Mouse (Mus musculus) heart, adult 9 months (tissue): Measurements from ENCODE around the gene Rb1.

ENCODE experiments used
- DNase-seq, 2 experiments: peaks; one replicate each; pipeline ENCODE4 v3.0.0; 2022; ENCODE audit warnings: low spot score in 2 of 2

The Rb1 gene

DNA sequence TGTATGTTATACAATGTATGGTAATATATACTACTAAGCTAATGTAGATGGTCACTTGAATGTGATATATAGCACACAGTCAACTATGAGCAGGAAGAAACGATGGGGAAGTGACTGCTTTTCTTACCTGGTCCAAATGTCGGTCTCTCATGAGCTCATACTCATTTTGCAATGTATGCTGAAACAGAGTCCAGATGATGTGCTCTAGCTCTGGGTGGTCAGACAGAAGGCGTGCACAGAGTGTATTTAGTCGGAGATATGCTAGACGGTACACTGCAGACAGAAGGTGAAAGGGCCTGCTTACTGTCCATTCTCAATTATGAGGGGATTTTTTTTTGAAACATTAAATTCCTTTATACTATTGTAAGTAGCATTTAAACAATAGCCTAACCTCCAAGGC, 114.1 kb downstream of the Rb1 start:
- no peak for DNase-seq

DNA sequence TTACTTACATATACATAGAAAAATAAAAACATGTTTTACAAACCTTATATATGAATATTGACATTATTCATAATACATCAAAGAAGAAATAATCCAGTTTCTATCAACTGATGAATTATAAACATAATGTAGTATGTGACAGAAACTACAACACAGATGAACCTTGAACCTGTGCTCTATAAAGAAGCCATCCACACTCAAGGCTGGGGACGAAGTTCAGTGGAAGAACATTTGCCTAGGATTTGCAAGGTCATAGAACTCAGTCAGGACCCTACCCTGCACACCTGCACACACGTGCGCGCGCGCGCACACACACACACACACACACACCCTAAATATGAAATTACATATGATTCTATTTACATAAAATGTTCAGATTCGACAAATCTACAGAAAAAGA, 115.4 kb downstream of the Rb1 start:
- no peak for DNase-seq

DNA sequence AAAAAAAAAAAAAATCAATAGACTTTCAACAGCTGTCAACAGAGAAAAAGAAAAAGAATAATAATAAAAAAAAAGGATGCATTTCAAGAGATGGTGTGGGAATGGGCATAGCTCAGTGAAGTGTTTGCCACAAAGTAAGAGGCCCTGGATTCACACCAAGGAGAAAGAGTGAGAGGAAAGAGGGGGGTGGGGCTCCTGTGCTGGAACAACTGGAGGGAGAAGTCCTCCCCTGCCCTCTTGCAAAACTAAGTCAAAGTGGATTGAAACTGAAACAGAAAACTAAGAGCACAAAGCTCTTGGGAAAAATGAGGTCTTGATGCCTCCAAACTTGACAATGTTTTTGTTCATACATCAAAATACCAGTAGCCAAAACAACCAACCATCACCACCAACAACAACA, 116.4 kb downstream of the Rb1 start:
- DNase-seq = peak; percentile 42 to 56

DNA sequence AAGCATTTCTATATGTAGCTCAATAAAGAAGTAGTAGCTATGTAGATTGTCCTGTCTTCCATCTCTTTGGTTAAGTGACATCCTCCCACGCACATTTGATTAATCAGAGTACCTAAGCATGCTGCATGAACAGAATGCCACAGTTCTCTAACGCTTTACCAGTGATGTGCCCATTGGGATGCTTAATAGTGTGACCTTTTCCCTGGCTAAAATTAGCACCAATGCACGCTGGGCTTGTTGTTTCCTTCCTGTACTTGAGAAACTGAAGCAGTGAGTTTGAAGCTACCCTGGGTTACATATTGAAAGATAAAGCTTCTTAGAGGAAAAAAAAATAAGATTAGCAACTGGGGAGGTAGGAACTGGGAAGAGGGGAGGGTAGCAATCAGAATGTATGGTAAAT, 121.6 kb downstream of the Rb1 start:
- DNase-seq = no peak

DNA sequence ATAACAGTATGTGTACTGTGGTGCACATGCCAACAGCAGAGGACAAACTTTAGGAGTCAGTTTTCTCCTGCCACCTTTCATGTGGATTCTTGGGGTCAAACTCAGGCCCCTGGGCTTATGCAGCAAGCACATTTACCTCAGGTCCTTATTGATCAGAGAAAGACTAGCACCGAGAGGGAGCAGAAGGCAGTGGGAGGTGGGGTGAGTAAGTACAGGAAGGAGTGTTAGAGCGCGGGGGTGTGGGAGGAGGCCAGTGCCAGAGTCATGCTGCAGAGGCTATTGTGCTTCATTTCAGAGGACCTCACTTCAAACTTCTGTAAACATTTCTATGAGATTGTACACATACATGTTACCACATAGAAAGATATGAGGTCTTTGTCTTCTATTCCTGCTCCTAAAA, 124.2 kb downstream of the Rb1 start:
- DNase-seq = no peak

DNA sequence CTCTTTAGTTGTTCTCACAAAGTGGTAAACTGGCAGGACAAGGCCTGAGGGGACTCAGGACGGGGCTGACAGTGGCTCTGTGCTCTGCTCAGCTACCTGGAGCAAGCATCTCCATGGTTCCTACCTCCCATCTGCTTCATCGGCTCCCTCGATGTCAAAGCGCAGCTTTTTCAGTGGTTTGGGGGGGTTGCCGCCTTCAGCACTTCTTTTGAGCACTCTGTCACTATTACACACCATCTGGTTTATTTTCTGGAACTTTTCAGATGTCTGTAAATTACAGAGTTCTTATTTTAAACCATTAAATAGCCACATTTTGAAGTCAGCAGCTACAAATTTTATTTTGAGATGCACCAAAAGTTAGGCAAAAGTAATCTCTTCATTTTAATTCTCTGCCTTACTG, 126.6 kb downstream of the Rb1 start:
- DNase-seq = no peak

DNA sequence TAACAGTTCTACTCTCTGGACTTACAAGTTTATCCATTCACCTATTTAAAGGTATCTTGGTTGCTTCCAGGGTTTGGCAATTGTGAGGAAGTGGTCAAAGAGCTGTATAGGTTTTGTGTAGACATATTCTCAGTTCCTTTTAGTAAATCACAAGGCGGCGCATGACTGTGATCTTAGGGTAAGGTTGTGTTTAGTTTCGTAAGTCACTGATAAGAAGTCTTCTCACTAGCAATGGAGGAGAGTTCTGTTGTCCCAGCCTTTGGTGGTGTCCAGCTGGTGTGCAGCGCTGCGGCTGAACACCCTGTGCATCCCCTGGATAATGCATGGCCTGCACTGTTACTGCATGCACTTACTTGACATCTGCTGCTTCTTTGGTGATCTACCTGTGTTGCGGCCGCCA, 138.7 kb downstream of the Rb1 start:
- no peak for DNase-seq

DNA sequence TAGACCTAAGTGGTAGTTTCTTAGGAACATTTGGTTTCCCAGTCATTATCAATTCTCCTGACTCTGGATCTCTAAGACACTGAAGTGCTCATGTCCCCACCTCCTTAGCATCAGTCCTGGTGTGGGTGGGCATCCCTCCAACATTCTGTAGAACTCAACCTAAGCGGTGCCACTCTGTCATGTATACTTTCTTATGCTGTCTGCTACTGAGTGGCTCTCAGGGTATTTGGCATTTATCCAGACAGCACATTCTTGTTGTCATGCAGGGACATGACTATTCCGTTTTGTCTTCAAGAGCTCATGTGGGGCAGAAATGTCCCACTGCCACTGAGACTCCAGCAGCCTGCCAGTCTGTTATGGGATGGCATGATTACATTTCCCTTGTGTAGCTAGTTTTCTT, 144.5 kb downstream of the Rb1 start:
- no peak for DNase-seq

DNA sequence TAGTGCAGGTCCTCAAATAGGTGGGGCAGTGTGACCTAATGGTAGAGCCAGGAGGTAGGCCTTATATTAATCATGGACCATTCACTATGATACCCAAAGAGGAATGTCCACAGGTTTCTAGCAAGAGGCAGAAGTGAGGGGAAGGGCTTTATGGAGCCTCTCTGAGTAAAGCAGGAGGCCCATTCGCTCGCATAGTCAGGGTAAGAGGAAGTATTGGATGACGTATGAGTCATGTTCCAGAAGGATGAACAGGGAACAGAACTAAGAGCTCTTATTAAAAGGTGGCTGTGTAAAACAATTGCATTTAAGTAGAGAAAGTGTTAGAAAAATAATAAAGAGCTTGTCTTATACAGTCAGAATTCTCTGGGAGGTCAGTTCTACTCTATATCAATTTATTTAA, 145.0 kb downstream of the Rb1 start:
- DNase-seq = no peak

DNA sequence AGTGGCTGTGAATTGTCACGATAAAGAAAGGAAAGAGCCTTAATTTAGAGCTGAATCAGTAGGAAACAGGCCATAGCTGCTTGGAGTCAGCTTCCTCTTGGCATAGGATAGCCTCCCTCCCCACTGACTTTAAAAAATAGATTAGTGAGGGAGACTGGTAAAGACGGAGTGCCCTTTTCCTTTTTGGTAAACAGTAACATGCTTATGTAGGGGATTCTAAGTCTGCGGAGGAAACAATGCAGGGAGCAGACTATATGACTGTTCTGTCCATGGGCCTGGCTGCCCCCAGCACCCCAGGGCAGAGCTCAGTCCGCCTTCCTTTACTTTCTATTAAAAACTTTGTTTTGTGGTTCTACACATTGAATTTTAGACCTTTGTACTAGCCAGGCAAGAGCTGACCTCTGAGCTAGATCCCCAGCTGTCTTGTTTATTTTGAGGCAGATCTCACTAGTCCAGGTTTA, 146.4 kb downstream of the Rb1 start:
- DNase-seq = peak; percentile 14 to 62

DNA sequence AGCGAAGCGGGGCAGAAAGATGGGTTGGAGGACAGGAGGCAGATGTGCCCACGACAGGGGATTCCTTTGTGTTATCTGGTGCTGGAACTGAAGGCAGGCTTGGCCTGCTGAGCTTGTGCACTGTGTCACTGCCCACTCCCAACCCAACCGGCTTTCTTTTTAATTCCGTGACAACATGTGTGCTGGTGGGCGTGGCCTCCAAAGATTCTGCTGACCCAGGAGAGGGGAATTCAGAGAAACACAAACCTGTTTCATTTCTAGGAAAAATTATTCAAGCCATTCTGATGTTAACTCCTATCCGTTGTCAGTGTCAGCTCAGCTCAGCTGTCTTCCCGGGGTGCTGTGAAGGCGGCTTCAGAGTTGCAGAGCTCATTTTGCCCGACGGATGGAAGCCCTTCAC, 147.7 kb downstream of the Rb1 start:
- no peak for DNase-seq

DNA sequence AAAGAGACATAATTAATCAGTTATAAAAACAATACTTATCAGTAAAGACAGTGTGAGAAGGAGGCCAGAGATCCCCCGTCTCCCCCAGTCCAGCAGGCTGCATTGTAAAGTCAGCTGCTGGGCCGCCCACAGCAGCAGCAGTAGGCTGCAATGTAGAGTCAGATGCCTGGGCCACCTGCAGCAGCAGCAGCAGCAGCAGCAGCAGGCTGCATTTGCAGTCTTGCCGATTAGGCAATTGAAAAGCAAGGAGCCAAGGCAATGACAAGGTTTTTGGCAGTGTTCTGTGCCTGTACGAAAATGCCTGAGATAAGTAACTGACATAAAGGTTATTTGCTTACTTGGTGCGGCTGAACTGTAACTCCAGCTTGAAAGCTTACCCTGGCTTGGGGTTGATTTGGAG, 149.4 kb downstream of the Rb1 start:
- peak in 1 of 2 experiments; percentile 35 for DNase-seq

DNA sequence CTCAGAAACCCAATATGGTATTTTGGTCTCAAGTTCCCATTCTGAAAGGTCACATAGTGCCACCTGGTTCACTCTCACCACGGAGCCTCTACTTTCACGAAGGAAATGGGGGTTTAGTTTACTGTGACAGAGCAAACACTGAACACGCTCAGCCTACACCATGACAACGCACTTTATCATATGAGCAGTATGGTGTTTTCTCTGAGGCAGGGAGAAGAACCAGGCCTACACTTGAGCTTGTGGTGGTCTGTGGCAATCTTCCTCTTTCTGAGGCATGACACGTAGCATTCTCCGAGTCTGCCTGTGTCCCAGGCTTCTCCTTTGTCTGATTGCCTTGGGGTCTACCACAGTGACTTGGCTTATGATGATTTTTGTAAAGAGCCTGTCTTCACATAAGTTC, 149.8 kb downstream of the Rb1 start:
- DNase-seq = peak in 1 of 2 experiments; percentile 16

DNA sequence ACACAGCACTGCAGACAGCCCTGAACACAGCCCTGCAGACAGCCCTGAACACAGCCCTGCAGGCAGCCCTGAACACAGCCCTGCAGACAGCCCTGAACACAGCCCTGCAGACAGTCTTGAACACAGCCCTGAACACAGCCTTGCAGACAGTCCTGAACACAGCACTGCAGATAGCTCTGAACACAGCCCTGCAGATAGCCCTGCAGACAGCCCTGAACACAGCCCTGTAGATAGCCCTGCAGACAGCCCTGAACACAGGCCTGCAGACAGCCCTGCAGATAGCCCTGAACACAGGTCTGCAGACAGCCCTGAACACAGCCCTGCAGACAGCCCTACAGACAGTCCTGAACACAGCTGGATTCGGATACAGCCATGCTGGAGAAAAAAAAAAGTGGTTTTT, 150.6 kb downstream of the Rb1 start:
- no peak for DNase-seq

DNA sequence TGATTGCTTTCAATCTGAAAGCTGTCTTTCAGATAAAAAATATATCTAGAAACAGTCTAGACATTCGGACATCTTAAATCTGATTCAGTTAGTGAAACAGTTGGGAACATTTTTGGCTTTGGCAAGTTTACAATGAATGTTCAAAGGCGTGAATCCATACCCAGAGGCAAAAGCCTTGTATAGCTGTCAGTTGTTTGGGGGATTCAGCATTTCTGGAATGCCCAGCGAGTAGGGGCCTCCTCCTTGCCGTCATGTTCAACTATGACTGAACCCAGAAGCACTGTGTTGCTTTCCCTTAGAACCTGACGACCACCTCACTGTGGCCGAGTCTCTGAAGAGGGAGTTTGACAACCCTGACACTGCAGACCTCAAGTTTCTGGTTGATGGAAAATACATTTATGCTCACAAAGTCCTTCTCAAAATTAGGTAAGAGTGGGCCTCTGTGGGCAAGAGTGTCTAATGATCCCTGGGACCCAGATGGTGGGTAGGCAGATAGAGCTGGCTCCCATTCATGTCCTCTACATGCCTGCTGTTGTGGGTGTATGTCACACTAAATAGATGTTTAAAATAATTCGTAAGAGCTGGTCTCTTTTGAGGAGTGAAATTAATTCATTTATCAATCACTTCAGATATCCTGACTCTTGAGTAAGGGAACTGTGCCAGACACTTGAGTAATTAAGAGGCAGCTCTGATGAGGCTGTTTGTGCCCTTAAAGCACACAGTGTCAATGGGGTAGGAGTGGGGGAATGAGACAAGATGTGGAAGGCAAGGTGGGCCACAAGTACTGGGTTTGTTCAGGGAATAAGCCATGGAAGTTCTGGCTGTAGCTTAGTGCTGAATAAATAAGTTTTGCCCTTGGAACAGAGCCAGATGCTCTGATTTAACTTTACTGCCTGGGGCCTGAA, 151.3 kb downstream of the Rb1 start:
- no peak for DNase-seq

DNA sequence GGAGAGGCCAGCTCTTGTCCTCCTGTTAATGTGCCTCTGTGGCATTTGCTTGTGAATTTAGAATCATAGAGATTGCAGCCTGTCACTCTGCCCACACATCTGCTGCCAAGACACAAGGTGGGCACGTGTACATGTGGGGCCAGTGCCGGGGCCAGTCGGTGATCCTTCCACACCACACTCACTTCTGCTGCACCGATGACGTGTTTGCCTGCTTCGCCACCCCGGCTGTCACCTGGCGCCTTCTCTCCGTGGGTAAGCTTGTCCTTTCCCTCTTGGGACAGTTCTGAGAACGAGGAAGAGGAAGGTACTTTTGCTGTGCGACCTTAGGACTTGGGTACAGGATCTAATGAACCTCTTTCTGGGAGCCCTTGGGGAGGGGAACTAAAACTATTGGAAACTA, 152.0 kb downstream of the Rb1 start:
- DNase-seq = no peak

DNA sequence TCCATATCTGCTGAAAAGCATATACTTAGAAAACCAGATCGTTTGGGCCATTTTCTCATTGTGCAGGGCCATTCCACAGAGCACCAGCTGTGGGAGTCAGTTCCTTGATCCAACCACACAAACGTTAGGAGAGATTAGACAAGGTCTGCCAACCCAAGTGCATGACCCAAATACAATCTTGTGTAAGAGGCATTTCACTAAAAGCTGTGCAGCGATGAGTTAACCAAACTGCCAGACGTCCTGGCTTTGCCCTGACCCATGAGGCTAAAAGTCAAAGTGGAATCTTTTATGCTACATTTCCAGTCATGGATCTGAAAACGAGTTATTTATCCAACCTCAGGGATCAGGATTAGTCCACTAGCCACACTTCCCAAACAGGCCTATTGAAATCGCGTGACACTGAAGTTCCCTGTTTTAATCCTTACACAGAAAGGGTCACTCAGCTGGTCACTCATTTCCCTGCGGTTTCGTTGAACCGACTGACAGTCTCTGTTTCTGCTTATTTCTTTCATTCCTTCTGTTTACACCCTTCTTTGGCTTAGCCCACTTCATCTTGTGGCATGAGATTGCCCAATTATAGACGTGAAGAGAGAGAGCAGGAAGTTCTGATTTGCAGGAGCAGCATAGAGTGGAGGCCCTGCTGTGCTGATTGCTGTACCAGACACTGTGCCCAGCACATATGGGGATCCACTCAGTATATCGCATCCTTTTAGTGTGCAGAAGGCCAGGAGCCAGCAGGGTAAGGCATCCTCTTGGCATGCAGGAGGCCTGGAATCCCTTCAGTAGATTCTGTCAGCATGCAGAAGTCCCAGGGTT, 153.2 kb downstream of the Rb1 start:
- DNase-seq = peak; percentile 11 to 59

DNA sequence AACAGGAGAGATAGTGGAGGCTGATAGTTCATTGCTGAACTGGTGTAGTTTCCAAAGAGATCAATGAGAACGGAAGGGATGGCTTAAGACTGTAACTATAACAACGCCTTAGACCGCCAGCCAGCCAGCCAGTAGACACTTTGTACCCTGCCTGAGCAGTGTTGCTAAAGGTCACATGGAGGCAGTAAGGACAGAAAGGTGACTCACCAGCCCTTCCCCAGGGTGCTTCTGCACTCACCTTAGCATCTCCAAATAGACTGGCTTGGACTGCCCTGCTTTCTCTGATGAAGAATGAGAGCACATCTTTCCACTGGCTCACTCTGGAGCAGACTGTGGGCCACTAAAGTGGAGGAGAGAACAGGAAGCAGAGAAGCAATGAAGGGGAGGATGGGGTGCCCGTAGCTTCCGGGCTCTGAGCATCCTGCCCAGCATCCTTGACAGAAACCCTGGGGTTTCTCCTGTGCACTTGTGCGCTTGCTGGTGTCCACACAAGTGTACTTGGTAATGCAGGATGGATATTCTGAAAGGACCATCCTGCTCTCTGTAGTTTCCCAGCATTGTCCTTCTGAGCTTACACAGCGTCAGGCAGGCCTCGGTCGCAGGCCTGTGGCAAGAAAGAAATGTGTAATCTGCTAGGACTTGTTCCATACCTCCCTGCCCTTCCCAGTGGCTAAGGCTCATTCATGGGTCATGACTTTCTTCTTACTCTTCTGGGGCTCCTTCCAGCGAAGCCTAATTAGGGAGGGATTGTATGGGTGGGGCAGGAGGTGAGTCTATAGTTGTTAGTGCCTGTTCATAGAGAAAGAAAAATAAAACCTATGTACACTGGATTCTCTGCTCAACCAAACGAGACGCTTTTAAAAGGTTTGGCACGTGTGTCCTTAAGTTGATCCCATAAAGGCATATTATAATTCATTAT, 155.4 kb downstream of the Rb1 start:
- DNase-seq = no peak

DNA sequence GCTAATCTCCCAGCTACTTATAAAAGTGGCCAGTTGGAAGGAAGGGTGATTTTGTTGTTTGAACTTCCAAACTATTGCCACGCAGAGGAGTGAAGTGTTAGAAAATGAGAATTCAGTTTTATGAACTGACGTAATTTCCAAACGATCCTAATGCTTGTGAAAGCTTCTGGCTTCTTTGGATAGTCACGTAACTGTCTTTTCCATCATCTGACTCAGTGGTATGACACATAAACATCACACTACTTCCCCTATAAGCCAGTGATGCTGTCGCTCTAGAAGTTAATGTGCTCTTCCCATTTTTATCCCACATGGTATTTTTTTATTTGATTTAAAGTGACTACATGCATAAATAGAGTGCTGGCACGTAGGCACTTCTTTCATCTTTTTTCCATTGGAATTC, 157.0 kb downstream of the Rb1 start:
- DNase-seq = no peak

DNA sequence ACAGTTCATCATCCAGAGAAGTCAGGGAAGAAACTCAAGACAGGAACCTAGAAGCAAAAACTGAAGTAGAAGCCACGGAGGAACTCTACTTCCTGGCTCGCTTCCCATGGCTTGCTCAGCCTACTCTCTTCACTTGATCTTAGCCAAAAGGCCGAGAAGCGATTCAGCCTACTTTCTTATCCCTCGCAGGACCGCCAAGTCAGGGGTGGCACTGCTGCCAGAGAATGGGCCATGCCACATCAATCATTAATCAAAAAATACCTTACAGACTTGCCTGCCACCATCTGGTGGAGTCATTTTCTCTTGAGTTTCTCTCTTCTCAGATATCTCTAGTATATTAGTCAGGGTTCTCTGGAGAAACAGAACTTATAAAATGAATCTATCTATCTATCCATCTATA, 160.5 kb downstream of the Rb1 start:
- no peak for DNase-seq

DNA sequence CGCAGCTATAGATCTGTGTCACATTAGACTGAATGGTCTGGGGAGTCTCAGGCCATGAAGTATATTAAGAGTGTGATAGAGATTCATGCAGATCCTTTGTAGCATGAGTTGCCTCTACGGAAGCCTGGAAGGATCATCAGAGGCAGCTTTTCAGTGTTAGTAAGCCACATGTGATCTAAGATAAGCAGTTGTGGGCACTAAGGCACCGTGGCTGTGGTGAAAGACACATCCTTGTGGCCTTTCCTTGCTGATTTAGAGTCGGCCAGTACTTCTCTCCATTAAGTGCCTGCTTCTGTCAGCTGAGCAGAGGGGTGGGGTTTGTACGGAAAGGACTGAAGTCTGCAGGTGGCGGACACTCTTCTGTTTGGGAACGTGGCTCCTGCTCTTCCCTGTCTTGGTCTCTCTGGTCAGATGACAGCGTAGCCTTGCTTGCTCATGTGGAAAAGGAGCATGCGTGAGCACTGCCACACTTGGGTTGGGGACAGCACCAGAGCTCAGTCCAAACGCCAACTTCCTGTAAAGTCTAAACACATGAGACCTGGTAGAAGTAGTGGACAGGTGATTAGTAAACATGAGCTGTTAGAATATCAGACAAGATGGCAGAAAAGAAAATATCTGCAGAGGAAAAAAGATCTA, 162.1 kb downstream of the Rb1 start:
- DNase-seq = no peak
